Mouse (Mus musculus) heart, embryonic 11.5 days (tissue): ENCODE measurements at regions not wholly inside any gene's neighbourhood (a gene's known extent, or its start where the extent isn't known, plus 50 kb on each side); places are given as distances from the start of the nearest gene placed in this dataset.

Source experiments
- ATAC-seq: fragments of 200-750 bp; cut with Nextera tagmentation; replicated peaks from 2 replicates; pipeline ENCODE4 v1.8.0; 2017; ENCODE audit warnings: moderate library complexity; ENCODE audit not compliant: insufficient number of reproducible peaks, low FRiP score, low TSS enrichment
- H3K27ac ChIP-seq: fragments of 300-500 bp; sonication (generic); 2 replicates; pipeline ENCODE4 v1.5.1; 2014; ENCODE audit warnings: mild to moderate bottlenecking, low read depth, low read length
- H3K27me3 ChIP-seq: fragments of 300-500 bp; sonication (generic); 2 replicates; pipeline ENCODE4 v1.6.1; 2014; ENCODE audit warnings: mild to moderate bottlenecking, low read length, mixed read lengths; ENCODE audit not compliant: control insufficient read depth, insufficient read depth
- H3K36me3 ChIP-seq: fragments of 300-500 bp; sonication (generic); 2 replicates; pipeline ENCODE4 v1.6.1; 2014; ENCODE audit warnings: mild to moderate bottlenecking, low read length, moderate library complexity, mixed read lengths; ENCODE audit not compliant: control insufficient read depth, insufficient read depth
- H3K4me1 ChIP-seq: fragments of 300-500 bp; sonication (generic); 2 replicates; pipeline ENCODE4 v1.6.1; 2014; ENCODE audit warnings: low read length; ENCODE audit not compliant: control insufficient read depth, insufficient read depth
- H3K4me2 ChIP-seq: fragments of 300-500 bp; sonication (generic); 2 replicates; pipeline ENCODE4 v1.6.1; 2014; ENCODE audit warnings: mild to moderate bottlenecking, moderate library complexity
- H3K4me3 ChIP-seq: fragments of 300-500 bp; sonication (generic); 2 replicates; pipeline ENCODE4 v1.5.1; 2014; ENCODE audit warnings: low read depth, low read length
- H3K9ac ChIP-seq: fragments of 300-500 bp; sonication (generic); 2 replicates; pipeline ENCODE4 v1.6.1; 2014; ENCODE audit warnings: mild to moderate bottlenecking, low read depth, low read length, moderate library complexity
- H3K9me3 ChIP-seq: fragments of 300-500 bp; sonication (generic); replicated peaks from 2 replicates; pipeline ENCODE4 v1.6.1; 2016; ENCODE audit warnings: low read length; ENCODE audit not compliant: control insufficient read depth
- WGBS: fragments of 180-500 bp; shearing (Covaris S2); extraction: QIAGEN DNeasy Blood & Tissue Kit; methylation state at CpG from one replicate; pipeline ENCODE4 v1.1.7; 2014; ENCODE audit not compliant: insufficient replicate concordance; 5-methylcytosine and 5-hydroxymethylcytosine counted together

DNA sequence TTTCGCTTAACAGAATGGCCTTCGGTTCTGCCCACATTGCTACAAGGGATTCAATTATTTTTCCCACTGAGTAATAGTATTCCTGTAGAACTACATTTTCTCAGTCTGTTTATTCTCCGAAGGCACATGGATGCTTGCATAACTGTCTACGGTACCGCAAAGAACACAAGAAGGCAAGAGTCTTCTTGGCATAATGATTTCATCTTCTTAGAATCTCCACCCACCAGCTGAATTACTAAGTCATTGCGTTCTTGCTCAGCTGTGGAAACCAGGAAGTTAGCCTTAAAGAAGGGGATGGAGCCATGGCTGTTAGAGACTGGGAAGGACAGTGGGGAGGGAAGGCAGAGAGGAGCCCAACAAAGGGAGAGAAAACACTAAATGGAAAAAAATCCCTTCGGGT is 116.4 kb upstream of the Kit start:
- Histone ChIP-seq H3K27ac (no peak overlapping the region), H3K36me3 (no peaks in the 10 kb centered on the region), H3K4me1 (peaks cover 8% of the 10 kb centered on the region), H3K4me3 (no peak overlapping the region), H3K9ac (no peak overlapping the region), H3K27me3 (no peaks in the 10 kb centered on the region), H3K9me3 (no peaks in the 10 kb centered on the region), H3K4me2 (no peak overlapping the region)
- 85% methylated on average over 7 of the region's 7 CpGs for WGBS
- no peak for ATAC-seq

- Histone ChIP-seq H3K4me3 (no peak overlapping the region), H3K27me3 (no peaks in the 10 kb centered on the region), H3K27ac (no peak overlapping the region), H3K4me2 (no peak overlapping the region), H3K4me1 (peaks cover 8% of the 10 kb centered on the region), H3K9ac (no peak overlapping the region), H3K36me3 (no peaks in the 10 kb centered on the region), H3K9me3 (no peaks in the 10 kb centered on the region)
- WGBS, result 36% methylated on average over 3 of the region's 3 CpGs
- ATAC-seq, result no peak
These were observed 114.9 kb upstream of the Kit start for GRCm38 (mm10) chr5:75459758-75460354.

- H3K4me1 ChIP-seq, result peaks cover 8% of the 10 kb centered on the region
- no peaks in the 10 kb centered on the region for H3K27me3 ChIP-seq
- ATAC-seq, result no peak
- 36% methylated on average over 9 of the region's 9 CpGs for whole genome bisulfite sequencing
- no peak overlapping the region for H3K27ac ChIP-seq
- H3K4me2 ChIP-seq, result no peak overlapping the region
- no peak overlapping the region for H3K9ac ChIP-seq
- H3K4me3 ChIP-seq, result no peak overlapping the region
- H3K9me3 ChIP-seq, result no peaks in the 10 kb centered on the region
- H3K36me3 ChIP-seq, result no peaks in the 10 kb centered on the region
These were observed 114.2 kb upstream of the Kit start for GRCm38 (mm10) chr5:75460414-75461025.

DNA sequence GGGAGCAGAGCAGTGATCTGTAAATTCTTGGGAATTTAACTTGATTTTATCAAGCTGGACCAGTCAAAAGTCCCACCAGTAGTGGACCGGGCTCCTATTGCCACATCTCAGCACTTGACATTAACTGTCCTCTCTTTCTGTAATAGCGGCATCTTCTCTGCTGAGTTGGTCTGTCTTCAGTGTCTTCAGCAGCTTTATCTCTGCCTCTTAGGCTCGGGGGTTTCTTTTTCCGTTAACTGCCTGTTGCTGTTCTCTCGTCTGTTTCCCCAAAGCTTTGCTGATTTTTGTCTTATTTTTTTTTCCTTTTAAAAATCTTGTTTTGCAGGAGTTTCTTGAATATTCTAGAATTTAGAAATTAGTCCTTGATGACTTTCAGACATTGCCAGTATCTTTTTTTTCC is 113.3 kb upstream of the Kit start:
- H3K27ac ChIP-seq, result no peak overlapping the region
- no peak for ATAC-seq
- H3K4me2 ChIP-seq, result no peak overlapping the region
- H3K36me3 ChIP-seq, result no peaks in the 10 kb centered on the region
- H3K4me1 ChIP-seq, result peaks cover 8% of the 10 kb centered on the region
- H3K9me3 ChIP-seq, result no peaks in the 10 kb centered on the region
- no peak overlapping the region for H3K9ac ChIP-seq
- WGBS, result 45% methylated on average over 5 of the region's 5 CpGs
- H3K27me3 ChIP-seq, result no peaks in the 10 kb centered on the region
- no peak overlapping the region for H3K4me3 ChIP-seq

DNA sequence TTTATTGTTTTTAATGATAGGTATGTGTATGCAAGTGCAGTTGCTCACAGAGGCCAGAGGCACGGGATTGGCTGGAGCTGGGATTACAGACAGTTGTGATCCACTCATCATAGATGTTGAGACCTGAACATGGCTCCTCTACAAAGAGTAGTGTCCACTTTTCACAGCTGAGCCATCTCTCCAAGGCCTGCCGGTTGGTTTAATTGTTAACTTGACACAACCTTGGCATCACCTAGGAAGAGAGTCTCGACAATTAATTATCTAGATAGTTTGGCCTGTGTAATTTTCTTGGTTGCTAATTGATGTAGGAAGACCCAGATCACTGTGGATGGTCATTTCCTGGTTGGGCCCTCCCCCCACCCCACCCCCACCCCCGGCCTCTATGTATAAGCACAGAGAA is 111.1 kb upstream of the Kit start:
- H3K4me2 ChIP-seq, result no peak overlapping the region
- no peak for ATAC-seq
- no peaks in the 10 kb centered on the region for H3K36me3 ChIP-seq
- no peaks in the 10 kb centered on the region for H3K9me3 ChIP-seq
- no peak overlapping the region for H3K27ac ChIP-seq
- peaks cover 8% of the 10 kb centered on the region for H3K4me1 ChIP-seq
- H3K9ac ChIP-seq, result no peak overlapping the region
- H3K4me3 ChIP-seq, result no peak overlapping the region
- WGBS, result 75% methylated on average over 4 of the region's 4 CpGs
- no peaks in the 10 kb centered on the region for H3K27me3 ChIP-seq

DNA sequence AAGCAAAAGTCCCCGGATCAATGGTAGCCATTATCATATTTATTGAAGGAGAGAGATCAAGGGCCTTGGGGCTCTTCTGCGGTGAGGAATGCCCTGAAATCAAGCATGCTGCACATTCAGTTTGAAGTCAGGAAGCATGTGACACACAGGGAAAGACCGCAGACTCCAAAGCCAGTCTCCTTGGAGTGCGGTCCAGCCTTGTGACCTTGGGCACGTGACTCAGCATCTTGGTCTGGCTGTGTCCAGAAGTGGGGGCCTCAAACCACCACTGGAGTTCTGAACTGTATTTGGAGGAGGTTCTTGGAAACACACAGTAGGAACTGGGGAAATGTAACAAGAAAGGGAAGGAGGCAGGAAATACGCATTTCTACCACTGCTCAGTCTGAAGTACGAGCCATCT is 109.0 kb upstream of the Kit start:
- Histone ChIP-seq H3K27ac (no peak overlapping the region), H3K4me1 (no peaks in the 10 kb centered on the region; the same call in 1 of the 2 replicates), H3K9ac (no peak overlapping the region), H3K4me3 (no peak overlapping the region), H3K36me3 (no peaks in the 10 kb centered on the region), H3K4me2 (no peak overlapping the region), H3K27me3 (no peaks in the 10 kb centered on the region), H3K9me3 (no peaks in the 10 kb centered on the region)
- 74% methylated on average over 7 of the region's 7 CpGs for WGBS
- ATAC-seq, result no peak

GRCm38 (mm10) chr5:75466941-75467340 is 107.8 kb upstream of the Kit start:
- WGBS, result 76% methylated on average over 4 of the region's 4 CpGs
- Histone ChIP-seq H3K4me3 (no peak overlapping the region), H3K4me1 (no peaks in the 10 kb centered on the region), H3K4me2 (no peak overlapping the region), H3K27ac (no peak overlapping the region), H3K36me3 (no peaks in the 10 kb centered on the region), H3K27me3 (no peaks in the 10 kb centered on the region), H3K9ac (no peak overlapping the region), H3K9me3 (no peaks in the 10 kb centered on the region)
- no peak for ATAC-seq

- Histone ChIP-seq H3K4me2 (no peak overlapping the region), H3K9me3 (no peaks in the 10 kb centered on the region), H3K27me3 (no peaks in the 10 kb centered on the region), H3K27ac (no peak overlapping the region), H3K4me1 (no peaks in the 10 kb centered on the region), H3K9ac (no peak overlapping the region), H3K36me3 (no peaks in the 10 kb centered on the region), H3K4me3 (no peak overlapping the region)
- WGBS, result 45% methylated on average over 6 of the region's 6 CpGs
- no peak for ATAC-seq
These were observed 106.8 kb upstream of the Kit start for GRCm38 (mm10) chr5:75467916-75468315.

DNA sequence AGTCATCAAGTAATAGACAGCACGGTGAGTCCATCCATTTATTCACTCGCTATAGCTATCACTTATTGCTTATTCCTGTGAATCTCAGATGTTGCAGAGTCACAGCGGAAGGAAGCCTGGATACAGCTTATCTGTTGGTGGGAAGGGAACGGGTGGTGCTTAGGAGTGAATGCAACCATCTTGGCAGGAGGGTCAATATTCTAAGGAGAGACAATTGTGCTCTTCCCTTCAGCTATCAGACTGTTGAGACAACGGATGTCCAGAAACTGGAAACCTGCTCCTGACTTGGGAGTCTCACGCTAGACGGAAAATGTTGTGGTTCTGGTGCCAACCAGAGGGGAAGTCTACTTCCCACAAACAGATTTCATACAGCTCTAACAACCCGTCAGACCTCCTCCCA is 103.7 kb upstream of the Kit start:
- Histone ChIP-seq H3K36me3 (no peaks in the 10 kb centered on the region), H3K4me3 (no peak overlapping the region), H3K27ac (no peak overlapping the region), H3K27me3 (no peaks in the 10 kb centered on the region), H3K4me2 (no peak overlapping the region), H3K9ac (no peak overlapping the region), H3K4me1 (no peaks in the 10 kb centered on the region), H3K9me3 (no peaks in the 10 kb centered on the region)
- 74% methylated on average over 8 of the region's 8 CpGs for WGBS
- no peak for ATAC-seq
